Mouse (Mus musculus): Measurements from ENCODE around the gene Sorbs1. TPM values are rescaled to one million over a fixed set of nuclear protein-coding genes. Genes with fewer than 3 reads are reported as not detected.

Sorbs1 gene
- polyA plus RNA-seq, 2 experiments: 35.3 to 40.6 TPM

DNA sequence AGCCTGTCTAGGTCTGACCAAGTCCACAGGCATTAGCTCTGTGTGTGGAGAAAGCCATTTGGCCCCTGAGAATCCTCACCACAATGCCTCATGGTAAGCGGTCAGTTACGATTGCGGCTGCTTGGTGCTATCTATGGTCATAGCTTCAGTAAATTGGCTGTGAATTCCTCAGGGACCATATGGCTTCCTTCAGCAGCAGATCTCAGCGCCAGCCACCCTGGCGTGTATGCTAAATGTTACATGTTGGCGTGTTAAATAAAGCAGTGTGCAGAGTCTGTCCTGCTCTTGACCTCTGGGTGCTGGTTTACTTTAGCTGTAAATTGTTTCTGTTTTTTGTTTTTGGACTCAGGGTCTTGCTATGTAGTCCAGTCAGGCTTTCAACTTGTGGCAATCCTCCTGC is 40.3 kb upstream of the Sorbs1 start:
- H3K9me3 ChIP-seq (ENCODE audit: control insufficient read depth, low read length): peaks cover 2% of the 10 kb centered on the region; the same call in 1 of the 2 replicates
- H3K4me2 ChIP-seq (replicated peaks; ENCODE audit: low read depth, low read length, severe bottlenecking): no peak overlapping the region
- 91% methylated on average over 6 of the region's 6 CpGs for WGBS
- no peak overlapping the region for H3K27ac ChIP-seq (replicated peaks; ENCODE audit: low read depth, low read length)
- ATAC-seq (ENCODE audit: low FRiP score, low read depth) (no peak), DNase-seq (ENCODE audit: low spot score) (no peak)
- H3K4me1 ChIP-seq (ENCODE audit: control insufficient read depth, insufficient read depth, low read length): no peaks in the 10 kb centered on the region; the same call in 1 of the 2 replicates
- no peak overlapping the region for H3K4me3 ChIP-seq (replicated peaks; ENCODE audit: low read length)
- no peak for TF ChIP-seq POLR2A (IDR thresholded peaks at IDR 0.05; ENCODE audit: borderline replicate concordance, extremely low read depth, insufficient read depth, insufficient read length)
- H3K36me3 ChIP-seq (ENCODE audit: control insufficient read depth, insufficient read depth, low read length): peaks cover 71% of the 10 kb centered on the region
- no peak overlapping the region for H3K9ac ChIP-seq (ENCODE audit: low read depth, low read length, severe bottlenecking)
- H3K27me3 ChIP-seq (ENCODE audit: control insufficient read depth, insufficient read depth, low read length): no peaks in the 10 kb centered on the region

DNA sequence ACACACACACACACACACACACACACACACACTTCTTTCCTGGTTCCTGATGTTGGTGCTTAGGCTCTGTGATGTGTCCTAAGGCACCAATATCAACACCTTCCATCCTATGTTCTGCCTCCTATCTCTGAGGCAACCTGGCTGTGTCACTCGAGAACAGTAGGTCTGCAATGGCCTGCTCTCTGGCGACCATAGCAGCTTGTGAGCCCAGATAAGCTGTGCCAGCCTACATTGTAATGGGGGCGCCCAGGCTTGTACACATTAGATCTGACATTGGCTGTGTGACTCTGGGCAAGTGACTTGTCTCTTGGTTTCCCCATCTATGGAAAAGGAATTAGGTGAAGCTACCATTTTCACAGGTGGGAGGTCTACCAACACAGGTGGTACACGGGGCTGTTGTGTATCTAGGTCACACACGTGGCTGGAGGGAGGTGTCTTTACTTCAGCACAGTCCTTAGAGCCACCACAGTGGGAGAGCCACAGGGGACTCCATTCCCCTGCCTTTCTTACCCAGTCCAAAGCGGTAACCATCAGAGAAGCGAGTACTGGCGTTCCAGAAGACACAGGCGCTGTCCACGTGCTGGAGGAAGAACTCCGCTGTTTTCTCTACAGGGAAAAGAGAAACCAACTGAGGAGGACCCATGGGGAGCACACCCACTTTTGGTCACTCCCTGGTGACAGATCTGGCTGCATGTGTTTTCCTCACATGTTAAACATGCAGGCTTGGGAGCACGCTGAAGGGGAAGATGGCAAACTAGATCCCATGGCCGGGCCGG is 39.6 kb upstream of the Sorbs1 start:
- Histone ChIP-seq H3K4me3 (replicated peaks; ENCODE audit: low read length) (no peak overlapping the region), H3K9me3 (ENCODE audit: control insufficient read depth, low read length) (peaks cover 2% of the 10 kb centered on the region; the same call in 1 of the 2 replicates), H3K4me1 (ENCODE audit: control insufficient read depth, insufficient read depth, low read length) (peaks cover 2% of the 10 kb centered on the region; the same call in 1 of the 2 replicates), H3K27me3 (ENCODE audit: control insufficient read depth, insufficient read depth, low read length) (no peaks in the 10 kb centered on the region), H3K9ac (ENCODE audit: low read depth, low read length, severe bottlenecking) (no peak overlapping the region), H3K27ac (replicated peaks; ENCODE audit: low read depth, low read length) (no peak overlapping the region), H3K4me2 (replicated peaks; ENCODE audit: low read depth, low read length, severe bottlenecking) (no peak overlapping the region), H3K36me3 (ENCODE audit: control insufficient read depth, insufficient read depth, low read length) (peaks cover 68% of the 10 kb centered on the region)
- 93% methylated on average over 14 of the region's 14 CpGs for WGBS
- no peak for DNase-seq (ENCODE audit: low spot score)
- no peak for TF ChIP-seq POLR2A (IDR thresholded peaks at IDR 0.05; ENCODE audit: borderline replicate concordance, extremely low read depth, insufficient read depth, insufficient read length)
- ATAC-seq (ENCODE audit: low FRiP score, low read depth): no peak

DNA sequence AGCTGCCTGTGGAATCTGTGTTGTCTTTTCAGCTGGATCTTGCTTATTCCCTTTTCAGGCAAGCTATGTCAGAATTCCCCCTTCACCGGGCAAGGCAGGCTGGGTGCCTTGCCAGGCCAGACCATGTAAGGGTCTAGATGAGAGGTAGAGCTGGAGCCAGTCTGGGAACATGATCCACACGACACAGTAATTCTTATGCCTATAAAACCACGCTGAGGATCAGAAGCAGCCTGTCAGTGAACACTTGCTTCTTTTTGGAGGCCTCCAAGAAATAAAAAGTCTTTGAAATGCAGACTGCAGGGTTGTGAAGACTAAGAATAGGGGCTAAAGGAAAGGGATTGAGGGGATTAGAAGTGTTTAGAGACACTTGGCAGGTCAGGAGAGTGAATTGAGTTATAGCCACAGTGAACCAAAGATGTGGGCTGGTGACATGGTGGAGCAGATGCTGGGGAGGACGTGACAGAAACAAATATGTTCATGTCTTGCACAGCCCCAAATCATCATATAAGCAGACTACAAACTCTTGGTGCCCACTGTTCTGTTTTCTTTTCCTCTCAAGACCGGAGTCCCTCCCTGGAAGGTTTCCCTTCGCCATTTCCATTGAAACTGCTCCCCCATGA is 36.0 kb upstream of the Sorbs1 start:
- no peak overlapping the region for H3K27ac ChIP-seq (replicated peaks; ENCODE audit: low read depth, low read length)
- no peak for TF ChIP-seq POLR2A (IDR thresholded peaks at IDR 0.05; ENCODE audit: borderline replicate concordance, extremely low read depth, insufficient read depth, insufficient read length)

DNA sequence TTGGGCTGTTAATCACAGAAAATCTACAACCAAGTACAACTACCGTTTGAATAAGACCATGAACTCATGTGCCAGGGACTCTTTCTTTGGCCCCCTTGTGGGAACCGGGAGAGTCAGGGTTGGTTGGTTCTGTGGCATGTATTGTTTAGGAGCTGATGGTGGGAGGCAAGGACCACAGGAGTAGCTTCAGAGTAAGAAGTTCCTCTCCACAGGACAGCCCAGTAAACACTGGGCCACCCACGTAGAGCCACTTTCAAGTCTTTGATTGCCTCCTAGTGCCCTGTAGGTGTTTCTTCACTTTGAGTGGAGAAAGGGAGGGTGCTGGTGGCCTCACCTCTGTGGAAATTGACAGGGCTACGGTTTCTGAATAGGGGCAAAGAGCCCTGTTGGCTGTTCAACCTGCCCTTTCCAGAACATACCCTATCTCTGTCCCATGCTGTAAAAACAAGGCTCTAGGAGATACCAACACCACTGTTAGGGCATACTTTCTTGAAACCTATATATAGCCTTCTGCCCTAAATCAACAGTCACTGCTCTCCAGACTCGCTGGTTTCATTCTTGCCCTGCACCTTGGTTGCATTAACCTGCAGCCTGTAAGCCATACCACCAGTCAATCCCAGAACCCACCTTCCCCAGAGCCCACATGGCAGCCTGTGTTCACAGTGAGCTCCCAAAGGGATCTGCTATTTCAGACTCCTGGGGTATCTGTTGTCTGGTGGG is 35.4 kb upstream of the Sorbs1 start:
- Histone ChIP-seq H3K9me3 (ENCODE audit: control insufficient read depth, low read length) (no peaks in the 10 kb centered on the region), H3K4me3 (replicated peaks; ENCODE audit: low read length) (no peak overlapping the region), H3K4me2 (replicated peaks; ENCODE audit: low read depth, low read length, severe bottlenecking) (no peak overlapping the region), H3K36me3 (ENCODE audit: control insufficient read depth, insufficient read depth, low read length) (peaks cover 35% of the 10 kb centered on the region), H3K27me3 (ENCODE audit: control insufficient read depth, insufficient read depth, low read length) (no peaks in the 10 kb centered on the region), H3K9ac (ENCODE audit: low read depth, low read length, severe bottlenecking) (no peak overlapping the region), H3K27ac (replicated peaks; ENCODE audit: low read depth, low read length) (no peak overlapping the region), H3K4me1 (ENCODE audit: control insufficient read depth, insufficient read depth, low read length) (peaks cover 2% of the 10 kb centered on the region; the same call in 1 of the 2 replicates)
- ATAC-seq (ENCODE audit: low FRiP score, low read depth) (no peak), DNase-seq (ENCODE audit: low spot score) (no peak)
- TF ChIP-seq POLR2A (IDR thresholded peaks at IDR 0.05; ENCODE audit: borderline replicate concordance, extremely low read depth, insufficient read depth, insufficient read length): no peak
- WGBS: 23% methylated on average over 5 of the region's 5 CpGs

More for the DNA sequence above, 36.0 kb upstream of the Sorbs1 start:
- Histone ChIP-seq H3K27me3 (ENCODE audit: control insufficient read depth, insufficient read depth, low read length) (no peaks in the 10 kb centered on the region), H3K9me3 (ENCODE audit: control insufficient read depth, low read length) (no peaks in the 10 kb centered on the region), H3K36me3 (ENCODE audit: control insufficient read depth, insufficient read depth, low read length) (peaks cover 41% of the 10 kb centered on the region), H3K4me2 (replicated peaks; ENCODE audit: low read depth, low read length, severe bottlenecking) (no peak overlapping the region), H3K9ac (ENCODE audit: low read depth, low read length, severe bottlenecking) (no peak overlapping the region), H3K4me3 (replicated peaks; ENCODE audit: low read length) (no peak overlapping the region), H3K4me1 (ENCODE audit: control insufficient read depth, insufficient read depth, low read length) (peaks cover 2% of the 10 kb centered on the region; the same call in 1 of the 2 replicates)
- WGBS: 55% methylated on average over 6 of the region's 6 CpGs
- ATAC-seq (ENCODE audit: low FRiP score, low read depth): 0 out of 2 replicates have a peak, but pooled peaks have one; percentile 31
- no peak for DNase-seq (ENCODE audit: low spot score)

DNA sequence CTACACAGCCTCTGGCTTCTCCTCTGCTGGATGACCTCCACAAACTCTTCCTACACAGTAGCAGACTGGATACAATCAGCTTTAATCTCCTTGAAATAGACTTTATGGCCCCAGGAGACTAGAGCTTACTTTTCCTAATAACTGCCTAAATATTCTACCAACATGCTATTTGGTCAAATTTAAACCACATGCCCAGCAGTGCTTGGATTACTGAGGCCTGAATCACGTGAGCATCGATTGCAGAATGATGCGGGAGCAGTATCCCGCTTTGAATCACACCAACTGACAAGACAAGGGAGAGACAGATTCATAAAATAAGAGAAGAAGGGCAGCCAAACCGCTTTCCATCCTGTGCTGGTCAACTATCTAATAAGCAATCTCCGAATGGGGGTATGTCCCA is 34.8 kb upstream of the Sorbs1 start:
- 63% methylated on average over 6 of the region's 6 CpGs for WGBS
- DNase-seq (ENCODE audit: low spot score) (no peak), ATAC-seq (ENCODE audit: low FRiP score, low read depth) (no peak)
- Histone ChIP-seq H3K27me3 (ENCODE audit: control insufficient read depth, insufficient read depth, low read length) (no peaks in the 10 kb centered on the region), H3K9me3 (ENCODE audit: control insufficient read depth, low read length) (no peaks in the 10 kb centered on the region), H3K9ac (ENCODE audit: low read depth, low read length, severe bottlenecking) (no peak overlapping the region), H3K4me3 (replicated peaks; ENCODE audit: low read length) (no peak overlapping the region), H3K27ac (replicated peaks; ENCODE audit: low read depth, low read length) (no peak overlapping the region), H3K4me1 (ENCODE audit: control insufficient read depth, insufficient read depth, low read length) (peaks cover 2% of the 10 kb centered on the region; the same call in 1 of the 2 replicates), H3K4me2 (replicated peaks; ENCODE audit: low read depth, low read length, severe bottlenecking) (no peak overlapping the region), H3K36me3 (ENCODE audit: control insufficient read depth, insufficient read depth, low read length) (peaks cover 29% of the 10 kb centered on the region)
- TF ChIP-seq POLR2A (IDR thresholded peaks at IDR 0.05; ENCODE audit: borderline replicate concordance, extremely low read depth, insufficient read depth, insufficient read length): no peak
